Mouse (Mus musculus) retina, adult 2 months (tissue): ENCODE measurements around the gene Sult2b1.

Experiments used
- DNase-seq: peaks from one replicate; pipeline ENCODE4 v3.0.0-alpha.2; 2012; ENCODE audit warnings: low read depth, low spot score

The Sult2b1 gene

DNA sequence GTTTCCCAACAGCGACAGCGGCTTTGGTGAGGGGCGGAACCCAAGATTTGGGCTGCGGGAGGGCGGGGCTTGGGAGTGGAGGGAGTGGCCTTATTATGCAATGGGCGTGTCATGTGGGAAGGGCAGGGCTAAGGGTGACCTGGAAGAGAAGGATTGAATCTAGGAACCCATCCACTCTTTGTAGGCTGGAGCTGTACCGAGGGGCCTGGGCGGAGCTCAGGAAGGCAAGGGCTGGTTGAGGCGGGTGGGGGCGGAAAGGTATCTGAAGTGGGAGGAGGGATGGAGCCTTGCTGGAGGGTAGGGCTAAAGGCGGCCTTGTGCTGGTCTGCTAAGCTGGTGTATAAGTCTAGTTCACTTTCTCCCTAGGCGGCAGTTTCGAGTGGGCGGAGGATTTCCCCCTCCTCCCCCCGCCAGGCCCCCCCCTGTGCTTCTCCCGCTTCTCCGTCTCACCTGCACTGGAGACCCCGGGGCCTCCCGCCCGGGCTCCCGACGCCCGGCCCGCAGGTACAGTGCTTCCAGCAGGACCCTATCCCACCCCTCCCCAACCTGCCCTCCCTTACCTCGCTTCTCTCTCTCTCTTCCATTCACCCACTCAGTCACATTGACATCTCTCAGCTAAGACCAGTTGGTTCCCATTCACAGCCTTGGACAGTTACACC, 16.2 kb upstream of the Sult2b1 start:
- DNase-seq: no peak

DNA sequence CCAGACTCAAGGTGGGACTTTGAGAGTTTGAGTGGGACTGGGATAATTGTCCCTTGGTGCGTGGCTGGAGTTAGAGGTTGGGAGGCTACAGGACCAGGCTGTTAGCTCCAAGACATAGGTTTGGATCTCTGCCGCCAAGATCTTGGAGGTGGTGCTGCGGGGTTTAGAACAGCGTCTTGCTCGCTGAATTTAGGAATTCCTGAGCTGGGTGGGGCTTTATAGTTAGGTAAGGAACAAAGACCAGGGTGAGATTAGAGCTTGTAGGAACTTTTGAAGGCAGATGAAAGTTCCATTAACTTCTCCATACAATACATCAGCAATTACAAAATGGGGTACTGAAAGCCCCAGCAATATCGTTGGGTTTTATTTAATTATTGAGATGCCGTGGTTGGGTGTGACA, 15.5 kb upstream of the Sult2b1 start:
- DNase-seq: no peak

DNA sequence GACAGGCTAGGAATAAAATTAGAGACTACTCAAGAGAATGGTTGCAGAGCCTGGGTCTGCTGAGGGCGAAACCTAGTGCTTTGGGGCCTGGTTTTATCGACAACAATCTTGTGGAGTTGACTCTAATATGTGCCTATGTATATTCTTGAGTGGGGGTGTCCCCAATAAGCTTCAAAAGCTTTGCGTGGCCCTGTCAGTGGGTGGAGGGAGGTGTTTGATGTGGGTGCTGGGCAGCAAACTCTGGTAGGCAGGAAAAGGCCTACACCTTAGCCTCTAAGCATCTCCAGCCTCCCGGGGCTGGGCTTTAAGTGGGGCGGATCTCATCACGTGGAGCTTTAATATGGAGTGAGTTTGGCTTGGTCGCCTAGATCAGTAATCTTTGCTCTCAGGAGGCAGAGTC, 14.5 kb upstream of the Sult2b1 start:
- no peak for DNase-seq

DNA sequence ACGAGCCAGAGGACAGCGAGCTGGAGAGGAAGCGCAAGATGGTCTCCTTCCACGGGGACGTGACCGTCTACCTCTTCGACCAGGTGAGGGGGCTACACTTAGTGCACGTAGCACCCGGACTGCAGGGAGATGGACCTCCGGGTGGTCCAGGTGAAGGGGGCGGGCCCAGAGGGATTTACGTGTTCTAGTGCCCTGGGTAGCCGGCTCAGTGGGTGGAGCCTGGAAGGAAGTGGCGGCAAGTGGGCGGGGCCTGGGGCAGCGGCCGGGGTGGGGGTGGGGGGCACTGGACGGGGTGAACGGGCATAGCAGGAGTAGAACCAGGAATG, 14.0 kb upstream of the Sult2b1 start:
- DNase-seq: no peak

DNA sequence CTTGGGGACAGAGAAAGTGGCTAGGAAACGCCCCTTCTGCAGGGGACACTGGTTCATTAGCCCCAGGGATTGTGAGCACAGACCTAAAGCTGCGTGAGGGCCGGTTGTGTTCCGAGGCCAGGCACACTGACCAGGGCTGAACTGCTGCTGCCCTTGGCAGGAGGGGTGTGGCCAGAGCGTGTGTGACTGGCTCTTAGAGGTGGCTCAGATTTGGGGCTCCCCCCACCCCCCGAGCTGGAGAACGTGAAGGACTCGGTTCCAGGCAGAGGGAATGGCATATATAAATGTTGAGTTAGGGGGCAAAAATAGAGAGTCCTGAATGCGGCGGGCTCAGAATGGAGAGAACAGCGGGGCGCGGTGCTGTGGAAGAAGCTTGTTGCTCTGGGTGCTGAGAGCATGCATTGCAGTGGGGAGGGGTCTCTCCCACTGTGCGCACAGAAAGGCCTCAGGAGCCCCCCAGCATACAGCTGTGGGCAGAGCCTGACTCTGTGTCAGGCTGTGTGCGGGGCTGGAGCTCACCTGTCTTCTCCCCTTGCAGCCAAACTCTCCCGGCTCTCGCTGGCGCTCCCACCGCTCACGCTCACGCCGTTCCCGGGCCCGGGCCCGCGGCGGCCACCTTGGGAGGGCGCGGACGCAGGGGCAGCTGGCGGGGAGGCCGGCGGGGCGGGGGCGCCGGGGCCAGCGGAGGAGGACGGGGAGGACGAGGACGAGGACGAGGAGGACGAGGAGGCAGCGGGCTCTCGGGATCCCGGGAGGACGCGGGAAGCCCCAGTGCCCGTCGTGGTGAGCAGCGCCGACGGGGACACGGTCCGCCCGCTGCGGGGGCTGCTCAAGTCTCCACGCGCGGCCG, 13.4 kb upstream of the Sult2b1 start:
- no peak for DNase-seq

DNA sequence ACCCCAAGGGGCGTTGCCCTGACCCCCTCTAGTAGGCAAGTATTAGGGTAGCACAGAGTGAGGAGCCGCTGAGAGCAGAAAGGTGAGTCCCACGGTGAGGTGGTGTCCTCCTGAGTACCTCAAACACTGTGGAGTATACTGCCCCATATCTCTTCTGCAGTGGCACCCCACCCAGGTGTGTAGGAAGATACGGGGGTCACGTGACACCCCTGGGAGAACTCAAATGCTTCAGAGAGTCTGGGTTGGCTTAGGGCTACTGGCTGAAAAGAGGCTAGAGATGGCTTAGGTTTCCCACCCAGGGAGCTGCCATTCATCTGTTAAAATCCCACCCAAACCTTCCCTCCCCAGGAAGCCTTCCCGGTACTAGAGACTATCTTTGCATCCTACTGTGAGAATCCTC, 12.5 kb upstream of the Sult2b1 start:
- DNase-seq: no peak

DNA sequence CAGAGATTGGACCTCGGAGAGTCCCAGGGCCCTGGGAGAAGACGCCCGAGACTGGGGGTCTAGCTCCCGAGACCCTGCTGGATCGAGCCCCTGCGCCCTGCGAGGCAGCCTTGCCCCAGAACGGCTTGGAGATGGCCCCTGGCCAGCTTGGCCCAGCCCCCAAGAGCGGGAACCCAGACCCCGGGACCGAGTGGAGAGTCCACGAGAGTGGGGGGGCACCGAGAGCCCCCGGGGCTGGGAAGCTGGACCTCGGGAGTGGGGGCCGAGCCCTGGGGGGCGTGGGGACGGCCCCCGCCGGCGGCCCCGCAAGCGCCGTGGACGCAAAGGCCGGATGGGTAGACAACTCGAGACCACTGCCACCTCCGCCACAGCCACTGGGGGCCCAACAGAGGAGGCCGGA, 10.5 kb upstream of the Sult2b1 start:
- no peak for DNase-seq

DNA sequence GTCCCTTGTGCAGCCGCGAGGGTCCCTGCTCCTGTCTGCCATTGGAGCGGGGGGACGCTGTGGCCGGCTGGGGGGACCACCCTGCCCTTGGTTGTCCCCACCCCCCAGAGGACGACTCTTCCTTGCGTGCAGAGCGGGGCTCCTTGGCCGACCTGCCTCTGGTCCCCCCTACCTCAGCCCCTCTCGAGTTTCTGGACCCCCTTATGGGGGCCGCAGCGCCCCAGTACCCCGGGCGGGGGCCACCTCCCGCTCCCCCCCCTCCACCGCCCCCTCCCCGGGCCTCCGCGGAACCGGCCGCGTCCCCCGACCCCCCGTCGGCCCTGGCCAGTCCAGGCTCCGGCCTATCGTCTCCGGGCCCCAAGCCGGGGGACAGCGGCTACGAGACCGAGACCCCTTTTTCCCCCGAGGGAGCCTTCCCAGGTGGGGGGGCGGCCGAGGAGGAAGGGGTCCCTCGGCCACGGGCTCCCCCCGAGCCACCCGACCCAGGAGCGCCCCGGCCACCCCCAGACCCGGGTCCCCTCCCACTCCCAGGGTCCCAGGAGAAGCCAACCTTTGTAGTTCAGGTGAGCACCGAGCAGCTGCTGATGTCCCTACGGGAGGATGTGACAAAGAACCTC, 9.6 kb upstream of the Sult2b1 start:
- no peak for DNase-seq

DNA sequence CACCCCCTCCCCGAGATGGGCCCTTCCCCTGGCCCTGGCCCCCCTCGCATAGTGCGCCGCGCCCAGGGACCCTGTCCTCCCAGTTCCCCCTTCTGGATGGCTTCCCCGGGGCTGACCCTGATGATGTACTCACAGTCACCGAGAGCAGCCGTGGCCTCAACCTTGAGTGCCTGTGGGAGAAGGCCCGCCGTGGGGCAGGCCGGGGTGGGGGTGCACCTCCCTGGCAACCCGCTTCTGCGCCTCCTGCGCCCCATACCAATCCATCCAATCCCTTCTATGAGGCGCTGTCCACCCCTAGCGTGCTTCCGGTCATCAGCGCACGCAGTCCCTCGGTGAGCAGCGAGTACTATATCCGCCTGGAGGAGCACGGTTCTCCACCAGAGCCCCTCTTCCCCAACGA, 8.8 kb upstream of the Sult2b1 start:
- no peak for DNase-seq

DNA sequence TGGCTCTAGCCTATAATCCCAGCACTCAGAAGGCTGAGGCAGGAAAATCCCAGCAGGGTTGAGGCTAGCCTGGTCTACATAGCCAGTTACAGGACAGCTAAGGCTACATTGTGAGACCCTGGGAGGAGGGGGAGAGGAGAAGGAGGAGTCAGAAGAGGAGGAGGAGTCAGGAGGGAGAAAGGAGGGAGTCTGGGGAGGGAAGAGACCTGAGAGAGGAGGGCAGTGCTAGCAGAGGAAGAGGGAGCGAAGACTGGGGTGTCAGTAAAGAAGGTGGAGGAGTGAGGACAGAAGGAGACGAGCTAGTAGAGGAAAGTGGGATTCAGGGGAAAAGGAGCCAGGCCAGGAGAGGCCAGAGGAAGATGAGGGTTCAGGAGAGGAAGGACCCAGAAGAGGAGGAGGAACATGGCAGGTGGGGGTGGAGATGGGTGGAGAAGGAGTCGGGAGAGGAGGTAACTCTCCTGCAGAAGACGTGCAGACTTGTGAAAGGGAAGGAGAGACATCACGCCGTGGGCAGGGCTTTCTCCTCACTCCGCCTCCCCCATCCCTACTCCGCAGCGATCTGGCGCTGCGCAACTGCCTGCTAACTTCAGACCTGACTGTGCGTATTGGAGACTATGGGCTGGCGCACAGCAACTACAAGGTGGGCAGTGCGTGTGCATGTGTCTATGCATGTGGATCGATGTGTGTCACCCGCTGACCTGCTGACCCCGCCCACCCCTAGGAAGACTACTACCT, 7.5 kb upstream of the Sult2b1 start:
- DNase-seq: no peak

DNA sequence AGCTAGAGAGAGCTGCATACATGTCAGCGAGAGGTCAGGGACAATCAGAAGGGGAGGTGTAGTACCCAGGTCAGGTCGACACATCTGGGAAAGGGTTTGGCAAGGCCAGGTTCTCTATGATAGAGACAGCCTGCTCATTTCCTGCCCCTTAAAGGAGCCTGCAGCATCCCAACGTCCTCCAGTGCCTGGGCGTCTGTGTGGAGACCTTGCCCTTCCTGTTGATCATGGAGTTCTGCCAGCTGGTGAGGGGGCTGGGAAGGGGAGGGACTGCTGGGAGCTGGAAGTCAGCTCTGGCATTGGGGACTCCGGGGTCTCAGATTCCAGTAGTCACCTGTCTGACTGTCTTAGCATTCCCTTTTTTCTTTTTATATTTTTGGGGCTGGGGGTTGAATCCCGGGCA, 6.3 kb upstream of the Sult2b1 start:
- no peak for DNase-seq

DNA sequence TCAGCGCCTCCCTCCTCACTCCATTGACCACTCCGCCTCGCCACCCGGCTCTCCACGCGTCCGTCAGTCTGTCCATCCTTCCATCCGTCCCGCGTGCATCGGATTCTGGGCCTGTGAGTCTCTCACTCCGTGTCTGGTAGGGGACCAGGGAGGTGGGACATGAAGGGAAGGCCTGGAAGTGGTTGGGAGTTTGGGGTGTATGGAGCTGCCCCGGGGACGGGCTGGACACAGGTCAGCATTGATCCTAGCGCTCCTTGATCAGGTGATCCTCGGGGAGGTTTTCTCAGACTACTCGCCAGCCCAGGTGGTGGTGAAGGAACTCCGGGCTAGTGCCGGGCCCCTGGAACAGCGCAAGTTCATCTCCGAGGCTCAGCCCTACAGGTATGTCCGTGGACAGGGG, 3.2 kb upstream of the Sult2b1 start:
- DNase-seq: no peak

DNA sequence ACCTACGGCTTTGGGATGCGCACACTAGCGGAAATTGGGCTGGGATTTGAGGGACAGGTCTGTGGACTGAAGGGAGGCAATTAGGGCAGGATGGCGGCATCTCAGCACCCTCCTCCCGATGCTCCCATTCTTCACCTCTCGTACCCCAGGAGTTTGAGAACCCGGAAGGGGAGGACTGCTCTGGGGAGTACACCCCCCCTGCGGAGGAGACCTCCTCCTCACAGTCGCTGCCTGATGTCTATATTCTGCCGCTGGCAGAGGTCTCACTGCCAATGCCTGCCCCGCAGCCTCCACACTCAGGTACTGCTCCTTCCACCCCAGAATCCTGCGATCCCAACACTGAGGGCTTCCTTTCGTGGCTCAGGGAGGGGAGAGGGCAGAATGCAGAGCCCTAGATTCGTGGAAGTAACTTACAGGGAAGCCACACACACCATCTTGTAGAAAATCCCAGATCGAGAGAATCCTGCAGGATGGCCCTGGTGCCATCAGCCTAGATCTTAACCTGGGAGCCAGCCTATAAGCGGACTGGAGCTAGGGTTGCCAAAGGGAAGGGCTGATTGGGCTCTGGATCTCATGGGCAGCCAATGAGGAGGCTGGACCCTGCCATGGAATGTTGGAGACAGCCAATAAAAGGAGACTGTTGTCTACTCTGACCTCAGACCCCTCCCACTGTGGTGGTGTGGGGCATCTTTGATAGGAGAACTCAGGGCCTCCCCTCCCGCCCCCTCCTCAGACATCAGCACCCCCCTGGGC, 2.4 kb upstream of the Sult2b1 start:
- DNase-seq: no peak

DNA sequence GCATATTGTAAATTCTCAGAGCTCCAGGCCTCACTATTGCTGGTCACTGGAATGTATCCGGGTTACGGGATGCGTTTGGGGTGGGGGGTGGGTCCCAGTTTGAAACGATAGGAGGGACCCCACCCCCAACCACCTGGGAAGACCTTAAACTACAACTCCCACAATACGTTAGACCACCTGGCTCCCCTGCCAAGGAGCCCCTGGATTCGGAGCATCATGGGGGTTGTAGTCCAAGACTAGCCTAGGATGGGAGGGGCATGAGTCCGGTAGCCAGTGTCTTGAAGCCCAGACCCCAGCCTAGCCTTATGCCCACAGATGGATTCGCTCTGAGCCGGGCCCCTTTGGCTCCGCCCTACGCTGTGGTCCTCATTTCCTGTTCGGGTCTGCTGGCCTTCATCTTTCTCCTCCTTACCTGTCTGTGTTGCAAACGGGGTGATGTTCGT, 1.7 kb upstream of the Sult2b1 start:
- DNase-seq: no peak

DNA sequence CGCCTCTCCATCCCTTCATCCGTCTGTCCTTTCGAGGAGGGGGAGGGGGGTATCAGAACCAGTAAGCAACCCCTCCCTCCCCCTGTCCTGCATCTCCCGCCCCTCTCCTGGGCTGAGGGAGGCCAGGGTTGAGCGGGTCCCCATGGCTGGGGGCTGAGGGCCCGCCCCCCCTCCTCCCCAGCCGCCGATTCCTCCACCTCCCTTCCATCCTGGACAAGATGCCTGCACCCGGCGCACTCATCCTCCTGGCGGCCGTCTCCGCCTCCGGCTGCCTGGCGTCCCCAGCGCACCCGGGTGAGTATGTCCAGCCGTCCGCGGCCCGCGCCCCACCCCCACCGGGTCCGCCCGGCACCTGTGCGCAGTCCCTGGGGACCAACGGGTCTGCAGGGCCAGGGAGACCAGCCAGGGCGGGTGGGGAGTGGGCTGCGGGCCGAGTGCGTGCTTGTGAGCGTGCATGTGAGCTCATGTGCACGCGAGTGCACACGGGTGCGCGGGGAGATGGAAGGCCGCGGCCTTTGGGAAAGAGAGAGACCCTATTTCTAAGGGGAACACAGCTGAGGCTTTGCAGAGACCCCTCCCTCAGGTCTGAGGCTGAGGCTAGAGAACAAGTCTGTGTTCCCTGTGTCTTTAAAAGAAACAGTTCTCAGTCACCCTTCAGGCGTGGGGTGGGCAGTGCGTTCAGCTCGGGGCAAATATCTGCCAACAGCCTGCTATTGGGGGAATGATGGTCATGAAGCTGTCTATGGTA, 1.1 kb upstream of the Sult2b1 start:
- no peak for DNase-seq

DNA sequence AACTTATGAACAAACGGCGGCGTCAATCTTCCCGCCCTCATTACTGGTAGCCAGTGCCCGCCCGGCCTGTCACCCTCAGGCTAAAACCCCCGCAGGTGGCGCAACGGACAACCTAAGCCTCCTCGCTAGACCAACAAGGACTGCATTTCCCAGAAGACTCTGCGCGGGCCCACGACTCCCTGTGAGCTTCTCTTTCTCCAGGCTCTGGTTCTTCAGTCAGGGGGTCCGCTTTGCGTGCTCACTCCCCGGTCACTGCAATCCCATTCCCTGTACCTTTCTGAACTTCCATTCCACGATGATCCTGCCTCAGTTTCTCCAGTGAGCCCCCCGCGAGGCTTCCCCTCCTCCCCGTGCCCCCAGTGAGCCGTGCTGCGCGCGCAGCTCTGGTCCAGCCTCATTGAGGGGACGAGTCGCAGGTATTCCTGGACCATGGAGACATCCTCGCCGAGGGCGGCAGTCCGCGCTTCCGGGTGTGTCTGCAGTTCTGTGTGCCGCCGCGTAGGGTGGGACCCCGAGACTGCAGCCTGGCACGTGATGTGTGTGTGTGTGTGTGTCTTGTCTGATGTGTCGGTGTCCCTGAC, 868 bp downstream of the Sult2b1 start, which contains the start of gene Lmtk3:
Gene Lmtk3, plus strand, starts transcription at position 228 of the 581 bp plus-strand sequence.
- DNase-seq: no peak

DNA sequence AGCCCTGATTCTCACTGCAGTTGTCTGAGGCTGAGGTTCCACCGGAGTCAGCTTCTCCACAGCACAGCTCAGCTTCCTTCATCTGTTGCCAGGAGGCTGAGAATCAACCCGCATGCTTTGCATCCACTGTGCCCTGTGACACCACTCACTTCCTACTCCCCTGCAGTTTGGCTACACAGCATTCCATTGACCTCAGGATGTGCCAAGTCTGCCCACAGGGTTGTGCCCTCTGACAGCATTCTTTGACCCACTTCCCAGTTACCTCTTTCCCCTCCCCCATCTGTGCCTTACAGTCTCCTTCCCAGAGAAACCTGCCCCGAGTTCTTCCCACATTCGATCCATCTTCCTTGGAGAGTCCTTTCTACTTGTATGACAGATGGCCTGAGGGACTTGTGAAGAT, 2.2 kb downstream of the Sult2b1 start:
- DNase-seq: no peak

DNA sequence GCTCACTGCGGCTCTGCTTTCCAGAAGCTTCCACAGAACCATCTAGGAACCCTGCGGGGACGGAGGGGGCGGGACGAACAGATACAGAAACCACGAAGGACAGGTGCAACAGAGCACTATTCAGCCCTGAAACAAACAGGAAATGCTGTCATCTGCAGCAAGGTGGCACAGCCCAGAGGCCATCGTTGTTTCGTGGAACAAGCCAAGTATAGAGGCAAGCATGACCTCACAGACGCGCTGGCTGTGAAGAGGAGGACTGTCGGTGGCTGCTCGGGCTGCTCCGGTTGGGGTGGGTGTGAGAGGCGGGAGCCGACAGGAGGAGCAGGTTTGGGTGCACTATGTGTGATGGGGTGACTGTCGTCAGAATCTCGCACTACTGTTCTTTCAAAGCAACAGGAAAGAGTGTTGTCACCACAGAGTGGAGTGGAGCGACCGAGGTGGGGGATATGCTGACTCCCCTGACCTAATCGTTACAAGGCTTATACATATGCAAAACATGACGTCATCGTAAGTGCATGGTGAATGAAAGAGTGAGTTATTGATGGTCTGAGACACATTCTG, 5.3 kb downstream of the Sult2b1 start:
- DNase-seq: no peak

DNA sequence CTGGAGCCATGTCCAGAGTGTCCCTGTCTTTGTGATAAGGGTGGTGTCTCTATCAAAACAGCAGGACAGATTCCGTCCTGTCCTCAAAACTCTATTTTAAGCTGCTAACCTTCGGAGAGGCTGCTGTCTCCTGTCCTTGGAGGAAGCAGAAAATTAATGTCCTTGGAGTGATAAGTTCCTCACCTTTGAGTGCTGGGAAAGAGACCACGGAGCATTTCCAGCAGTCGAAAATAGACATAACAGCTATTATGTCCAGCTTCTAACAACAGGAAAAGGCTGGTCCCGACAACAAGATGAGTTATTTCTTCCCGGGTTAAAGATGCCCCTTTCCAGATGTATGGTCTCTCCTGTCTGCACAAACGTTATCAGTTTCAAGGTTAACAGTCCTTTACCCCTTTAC, 9.2 kb downstream of the Sult2b1 start:
- no peak for DNase-seq

DNA sequence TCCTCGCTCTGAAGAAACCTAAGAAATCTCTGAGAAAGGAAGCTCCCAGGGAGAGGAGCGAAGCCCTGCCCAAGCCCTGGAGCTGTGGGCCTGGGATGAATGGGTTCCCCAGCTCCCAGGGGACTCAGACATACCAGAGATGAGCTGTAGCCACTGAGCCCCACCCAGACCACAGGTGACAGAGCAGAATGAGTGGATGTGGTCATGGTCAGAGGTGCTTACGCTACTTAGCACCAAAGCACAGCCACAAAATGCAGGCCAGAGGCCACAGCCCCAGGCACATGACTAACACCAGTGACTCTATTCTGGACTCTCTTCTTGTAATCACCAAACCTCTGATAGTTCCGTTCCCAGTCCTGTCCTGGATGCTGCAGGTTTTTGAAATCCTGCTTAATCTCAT, 13.4 kb downstream of the Sult2b1 start:
- DNase-seq: no peak
